Mouse (Mus musculus): Measurements from ENCODE around the gene Rfc1.

DNA sequence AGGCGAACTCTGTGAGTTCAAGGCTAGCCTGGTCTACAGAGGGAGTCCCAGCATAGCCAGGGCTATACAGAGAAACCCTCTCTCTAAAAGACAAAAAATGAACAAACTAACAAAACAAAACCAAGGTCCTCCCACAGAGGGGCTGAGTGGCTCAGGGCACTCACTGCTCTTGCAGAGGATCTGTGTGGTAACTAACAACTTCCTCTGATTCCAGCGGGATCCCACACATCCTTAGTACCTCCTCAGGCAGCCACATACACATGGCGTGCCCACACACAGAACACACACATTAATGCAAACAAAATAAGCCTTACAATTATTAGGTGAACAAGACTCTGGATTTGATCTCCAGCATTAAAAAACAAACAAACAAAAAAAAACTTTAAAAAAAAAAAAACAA is 22.3 kb upstream of the Rfc1 start:
- TF ChIP-seq CTCF (IDR thresholded peaks at IDR 0.05; ENCODE audit: low read depth) (no peak), EP300 (IDR thresholded peaks at IDR 0.05; ENCODE audit: low read depth) (no peak)
